Mouse (Mus musculus) left cerebral cortex, postnatal 10 days (tissue): ENCODE data around the gene Tinagl1. TPM values are rescaled to one million over a fixed set of nuclear protein-coding genes. Genes with fewer than 3 reads are reported as not detected.

ENCODE experiments used
- DNase-seq, 2 experiments: peaks; one replicate each; pipeline ENCODE4 v3.0.0; 2021 to 2022; ENCODE audit warnings: low spot score in 2 of 2, mixed read lengths in 1 of 2; ENCODE audit errors: extremely low spot score in 1 of 2
- intact Hi-C: fragments of 180-260 bp; cut with DNase I; formaldehyde crosslinking; loops from one replicate; pipeline ENCODE4 v1.15.1; 2025
- total RNA-seq, 2 experiments: library from RNA; stranded (reverse); gene quantifications; 2 replicates each; pipeline ENCODE4 v1.2.3; 2021

Gene Tinagl1
- total RNA-seq, 2 experiments from 2014 or later, result 2.3 to 2.7 TPM

DNA sequence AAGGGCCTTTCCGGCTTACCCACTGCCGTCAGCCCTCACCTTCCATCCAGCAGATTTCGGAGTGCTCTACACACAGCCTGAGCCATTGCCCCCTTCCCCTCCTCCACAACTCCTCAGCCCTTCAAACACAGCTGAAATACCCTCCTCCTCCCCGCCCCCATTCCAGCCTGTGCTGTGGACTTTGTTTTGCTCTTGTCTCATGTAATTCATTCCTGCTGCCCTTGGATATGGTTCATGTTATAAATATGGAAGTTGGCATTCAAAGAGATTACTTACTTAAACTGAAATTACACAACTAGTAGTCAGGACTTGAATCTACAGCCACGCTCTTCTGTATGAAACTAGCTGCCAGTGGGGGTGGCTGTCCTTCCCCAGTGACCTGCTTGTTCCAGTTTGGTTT is 51.9 kb downstream of the Tinagl1 start:
- peak in 1 of 2 experiments; percentile 27 for DNase-seq
- intact Hi-C loops, result no loop called here

DNA sequence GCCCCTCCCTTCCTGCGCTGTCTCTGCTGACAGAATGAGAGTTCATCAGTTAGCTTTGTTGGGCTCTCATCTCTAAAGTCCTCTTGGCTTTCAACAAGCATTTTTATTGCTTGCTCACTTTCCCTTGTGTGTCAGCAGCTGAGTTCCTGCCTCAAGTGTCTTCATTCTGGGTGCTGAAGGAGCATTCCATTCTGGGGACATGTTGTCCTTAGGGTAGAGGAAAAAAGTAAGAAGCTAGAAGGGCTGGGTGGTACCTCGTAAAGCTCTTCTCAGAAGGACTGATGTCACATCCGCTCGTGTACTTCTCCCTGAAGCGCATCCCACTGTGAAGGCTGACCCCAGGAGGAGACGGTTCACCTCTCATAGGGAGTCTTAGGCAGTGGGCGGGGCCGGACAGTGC is 53.4 kb downstream of the Tinagl1 start:
- DNase-seq, result peak in 1 of 2 experiments; percentile 20
- intact Hi-C loops, result no loop called here

DNA sequence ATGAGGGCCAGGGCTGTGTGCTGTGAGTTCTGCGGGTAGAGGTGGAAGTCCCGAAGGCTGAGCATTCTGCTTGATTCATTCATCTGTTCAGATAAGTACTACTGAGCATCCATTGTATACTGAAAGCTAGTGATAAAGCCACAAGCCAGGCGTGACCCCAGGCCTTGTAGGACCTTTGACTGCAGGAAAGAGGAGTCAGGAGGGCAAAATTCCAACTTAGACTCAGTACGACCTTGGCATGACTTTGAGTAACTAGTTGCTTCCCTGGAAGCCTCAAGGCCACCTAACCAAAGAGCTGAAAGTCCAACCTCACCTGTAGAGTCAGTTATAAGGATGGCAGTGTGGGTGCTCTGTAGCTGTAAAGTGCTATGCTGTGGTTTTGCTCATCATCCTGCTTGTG is 54.2 kb downstream of the Tinagl1 start:
- intact Hi-C loops, result no loop called here
- no peak for DNase-seq

Other genes with a start within 250 kb of the Tinagl1 start
- under 1 TPM in 1 of 2 experiments, not detected in 1; 0.24 TPM for gene Spocd1, start 245.9 kb downstream of the Tinagl1 start, total RNA-seq
- gene Adgrb2, start 190.3 kb downstream of the Tinagl1 start, total RNA-seq, result 100 to 1,000 TPM; 295 to 296 TPM
- gene Col16a1, start 127.3 kb downstream of the Tinagl1 start, total RNA-seq, result 10 to 100 TPM; 17.1 to 19.8 TPM
- gene Pef1, start 72.6 kb downstream of the Tinagl1 start, total RNA-seq, result 10 to 100 TPM; 42.6 to 42.8 TPM
- 10 to 100 TPM; 11.2 TPM for gene Hcrtr1, start 35.8 kb downstream of the Tinagl1 start, total RNA-seq
- not detected for gene Gm853, start 47.3 kb upstream of the Tinagl1 start, total RNA-seq
- 1 to 10 TPM; 2.9 to 3.1 TPM for gene Serinc2, start 104.1 kb upstream of the Tinagl1 start, total RNA-seq
- gene Fabp3, start 133.5 kb upstream of the Tinagl1 start, total RNA-seq, result 100 to 1,000 TPM; 218 to 234 TPM
- gene Gm10570, start 133.6 kb upstream of the Tinagl1 start, total RNA-seq, result 1 to 10 TPM in 1 of 2 experiments, not detected in 1; 1.8 TPM
- gene Zcchc17, start 184.8 kb upstream of the Tinagl1 start, total RNA-seq, result 10 to 100 TPM; 49.0 to 54.6 TPM
- 10 to 100 TPM; 30.2 to 34.4 TPM for gene Snrnp40, start 185.0 kb upstream of the Tinagl1 start, total RNA-seq